Mouse (Mus musculus): ENCODE measurements around the gene Asic4. TPM values are rescaled to one million over a fixed set of nuclear protein-coding genes. Genes with fewer than 3 reads are reported as not detected.

Gene Asic4
- polyA plus RNA-seq, 1 experiment from 2014 or later = 0.47 TPM

DNA sequence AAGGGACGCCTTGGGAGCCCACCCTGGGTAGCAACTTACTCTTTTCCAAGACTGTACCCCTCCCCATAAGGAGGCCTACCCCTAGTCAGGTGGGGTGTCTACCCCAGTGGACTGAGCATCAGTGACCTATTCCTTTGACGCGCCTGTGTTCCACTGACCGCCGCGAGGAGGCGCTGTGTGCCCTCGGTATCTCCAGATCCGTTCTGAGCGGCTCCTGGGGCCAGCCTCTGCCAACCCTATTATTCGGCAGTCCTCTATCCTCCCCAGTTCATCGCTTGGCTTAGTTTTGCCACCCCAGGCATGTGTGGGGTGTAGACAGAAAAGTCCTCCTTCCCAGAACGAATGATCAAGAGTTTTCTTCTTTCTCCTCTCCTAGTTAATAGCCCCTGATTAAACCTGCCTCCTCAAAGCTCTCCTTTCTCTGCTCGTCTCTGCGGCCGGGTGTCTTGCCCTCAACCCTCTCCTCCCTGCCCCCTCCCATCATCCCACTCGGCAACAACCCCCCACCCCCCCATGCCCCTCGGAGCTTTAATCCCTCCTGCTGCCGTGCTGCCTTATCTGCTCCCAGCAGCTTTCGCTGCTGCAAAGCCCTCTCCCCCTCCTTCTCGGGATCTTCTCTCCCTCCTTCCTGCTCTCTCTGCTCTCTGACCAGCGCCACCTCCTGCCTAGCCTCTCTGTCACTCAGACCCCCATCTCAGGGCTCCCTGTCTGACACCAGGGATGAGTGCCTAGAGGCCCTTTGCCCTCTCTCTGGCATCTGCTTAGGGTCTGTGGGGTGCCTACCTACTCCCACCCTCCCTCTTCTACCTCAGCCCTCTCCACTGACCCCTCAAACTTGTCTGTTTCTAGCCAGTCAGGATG, 4.3 kb upstream of the Asic4 start:
- peak overlapping the region; percentile 8 for H3K4me3 ChIP-seq (ENCODE audit: low read depth, low read length)

DNA sequence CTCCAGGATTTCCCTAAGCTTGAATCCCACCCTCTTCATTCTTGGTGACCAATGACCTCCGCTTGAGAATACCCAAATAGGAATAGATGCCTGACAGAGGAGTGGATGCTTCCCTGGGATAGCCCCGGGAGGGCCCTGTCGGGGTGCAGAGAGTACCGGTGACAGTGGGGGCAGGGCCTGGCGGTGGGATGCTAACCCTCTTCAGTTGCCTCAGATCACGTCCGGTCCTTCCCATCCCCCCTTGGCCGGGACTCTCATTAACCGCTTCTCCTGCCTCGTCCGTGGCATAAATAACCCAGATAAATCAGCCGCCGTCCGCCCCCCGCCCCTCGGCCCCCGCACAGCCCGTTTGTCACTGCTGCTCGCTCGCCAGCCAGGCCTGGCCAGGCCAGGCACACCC, 3.6 kb upstream of the Asic4 start:
- 4% methylated on average over 20 of the region's 20 CpGs for WGBS
- Histone ChIP-seq H3K27me3 (replicated peaks; ENCODE audit: control insufficient read depth, insufficient read depth, low read length) (peaks cover 57% of the 10 kb centered on the region), H3K36me3 (ENCODE audit: control insufficient read depth, insufficient read depth, low read length) (no peaks in the 10 kb centered on the region), H3K27ac (ENCODE audit: low read depth) (0 out of 2 replicates have a peak overlapping the region, but pooled peaks have one; percentile 22), H3K9me3 (ENCODE audit: control insufficient read depth, low read length) (no peaks in the 10 kb centered on the region), H3K4me1 (replicated peaks; ENCODE audit: control insufficient read depth, insufficient read depth, low read length) (peaks cover 31% of the 10 kb centered on the region), H3K4me2 (ENCODE audit: low read length) (peak overlapping the region; percentile 49), H3K4me3 (ENCODE audit: low read depth, low read length) (no peak overlapping the region), H3K9ac (ENCODE audit: low read length) (no peak overlapping the region)
- DNase-seq (ENCODE audit: low spot score) (no peak), ATAC-seq (replicated peaks; ENCODE audit: low FRiP score, low TSS enrichment, low read depth) (no peak)

More for the DNA sequence above, 4.3 kb upstream of the Asic4 start:
- Histone ChIP-seq H3K27me3 (replicated peaks; ENCODE audit: control insufficient read depth, insufficient read depth, low read length) (peaks cover 50% of the 10 kb centered on the region), H3K4me1 (replicated peaks; ENCODE audit: control insufficient read depth, insufficient read depth, low read length) (peaks cover 28% of the 10 kb centered on the region), H3K36me3 (ENCODE audit: control insufficient read depth, insufficient read depth, low read length) (no peaks in the 10 kb centered on the region), H3K9me3 (ENCODE audit: control insufficient read depth, low read length) (no peaks in the 10 kb centered on the region), H3K9ac (ENCODE audit: low read length) (no peak overlapping the region), H3K4me2 (ENCODE audit: low read length) (peak overlapping the region; percentile 49), H3K27ac (ENCODE audit: low read depth) (0 out of 2 replicates have a peak overlapping the region, but pooled peaks have one; percentile 22)
- WGBS = 2% methylated on average over 22 of the region's 22 CpGs
- DNase-seq (ENCODE audit: low spot score) (peak; percentile 90), ATAC-seq (replicated peaks; ENCODE audit: low FRiP score, low TSS enrichment, low read depth) (peak; percentile 25; the same call in 1 of the 2 replicates)

DNA sequence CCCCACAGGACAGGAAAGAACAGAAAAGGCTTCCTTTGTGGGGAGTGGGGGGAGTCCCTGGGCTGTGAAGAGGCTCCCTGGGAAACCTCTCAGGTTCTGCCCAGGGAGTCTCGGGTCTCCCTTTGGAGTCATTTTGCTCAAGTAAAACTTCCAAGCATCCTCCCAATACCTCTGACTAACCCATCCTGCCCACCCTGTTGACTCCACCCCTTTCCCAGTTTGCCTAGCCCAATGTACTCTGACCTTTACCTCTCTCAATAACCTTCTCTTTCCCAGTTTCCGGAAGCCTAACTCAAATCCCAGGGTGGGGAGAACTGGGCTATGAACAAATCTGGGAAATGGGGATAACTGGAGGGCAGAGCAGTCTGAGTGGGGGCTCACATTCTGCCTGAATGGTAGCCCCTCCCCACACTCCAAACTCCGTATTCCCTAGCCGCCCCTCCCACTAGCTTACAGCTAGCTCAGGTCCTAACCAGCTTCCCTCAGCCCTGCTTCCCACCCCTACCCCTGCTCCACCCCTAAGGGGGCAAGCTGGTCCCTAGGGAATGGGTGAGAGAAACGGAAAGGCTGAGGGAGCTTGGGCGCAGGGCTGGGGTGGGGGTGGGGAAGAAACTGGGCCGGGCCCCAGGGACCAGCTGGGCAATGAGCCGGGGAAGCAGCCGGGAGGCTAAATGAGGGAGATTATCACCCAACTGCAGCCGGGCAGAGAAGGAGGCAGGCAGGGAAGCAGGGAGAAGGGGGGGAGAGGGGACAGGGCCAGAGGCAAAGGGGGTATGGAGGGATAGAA, 2.8 kb upstream of the Asic4 start:
- no peak; the same call in 1 of the 2 replicates for ATAC-seq (replicated peaks; ENCODE audit: low FRiP score, low TSS enrichment, low read depth)
- peaks cover 31% of the 10 kb centered on the region for H3K4me1 ChIP-seq (replicated peaks; ENCODE audit: control insufficient read depth, insufficient read depth, low read length)

DNA sequence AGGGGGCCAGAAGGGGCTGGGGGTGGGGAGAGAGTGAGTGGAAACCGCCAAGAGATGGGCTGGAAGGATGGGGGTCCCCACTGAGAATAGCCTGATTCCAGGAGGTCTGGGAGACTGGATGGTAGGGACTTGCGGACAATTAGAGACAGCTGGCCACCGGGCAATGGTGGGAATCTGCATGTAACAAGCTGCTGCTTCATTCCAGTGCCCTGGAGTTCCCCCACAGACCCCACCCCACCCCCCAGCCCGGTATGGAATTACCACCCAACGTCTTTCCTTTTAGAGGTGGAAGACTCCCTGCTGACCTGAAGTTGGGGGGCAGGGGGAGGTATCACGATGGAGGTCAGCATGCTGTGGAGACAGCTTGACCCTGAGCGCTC, 2.2 kb upstream of the Asic4 start:
- Histone ChIP-seq H3K9me3 (ENCODE audit: control insufficient read depth, low read length) (no peaks in the 10 kb centered on the region), H3K9ac (ENCODE audit: low read length) (no peak overlapping the region), H3K4me2 (ENCODE audit: low read length) (0 out of 2 replicates have a peak overlapping the region, but pooled peaks have one; percentile 29), H3K4me1 (replicated peaks; ENCODE audit: control insufficient read depth, insufficient read depth, low read length) (peaks cover 31% of the 10 kb centered on the region), H3K27ac (ENCODE audit: low read depth) (no peak overlapping the region), H3K27me3 (replicated peaks; ENCODE audit: control insufficient read depth, insufficient read depth, low read length) (peaks cover 71% of the 10 kb centered on the region), H3K36me3 (ENCODE audit: control insufficient read depth, insufficient read depth, low read length) (no peaks in the 10 kb centered on the region), H3K4me3 (ENCODE audit: low read depth, low read length) (no peak overlapping the region)
- no peak for ATAC-seq (replicated peaks; ENCODE audit: low FRiP score, low TSS enrichment, low read depth)
- DNase-seq (ENCODE audit: low spot score) = no peak
- 3% methylated on average over 6 of the region's 7 CpGs for WGBS

More for the DNA sequence above, 2.8 kb upstream of the Asic4 start:
- Histone ChIP-seq H3K4me2 (ENCODE audit: low read length) (peak overlapping the region; percentile 29), H3K4me3 (ENCODE audit: low read depth, low read length) (no peak overlapping the region), H3K27me3 (replicated peaks; ENCODE audit: control insufficient read depth, insufficient read depth, low read length) (peaks cover 65% of the 10 kb centered on the region), H3K9ac (ENCODE audit: low read length) (no peak overlapping the region), H3K36me3 (ENCODE audit: control insufficient read depth, insufficient read depth, low read length) (no peaks in the 10 kb centered on the region), H3K9me3 (ENCODE audit: control insufficient read depth, low read length) (no peaks in the 10 kb centered on the region), H3K27ac (ENCODE audit: low read depth) (no peak overlapping the region)
- no peak for DNase-seq (ENCODE audit: low spot score)
- WGBS = 6% methylated on average over 10 of the region's 10 CpGs

DNA sequence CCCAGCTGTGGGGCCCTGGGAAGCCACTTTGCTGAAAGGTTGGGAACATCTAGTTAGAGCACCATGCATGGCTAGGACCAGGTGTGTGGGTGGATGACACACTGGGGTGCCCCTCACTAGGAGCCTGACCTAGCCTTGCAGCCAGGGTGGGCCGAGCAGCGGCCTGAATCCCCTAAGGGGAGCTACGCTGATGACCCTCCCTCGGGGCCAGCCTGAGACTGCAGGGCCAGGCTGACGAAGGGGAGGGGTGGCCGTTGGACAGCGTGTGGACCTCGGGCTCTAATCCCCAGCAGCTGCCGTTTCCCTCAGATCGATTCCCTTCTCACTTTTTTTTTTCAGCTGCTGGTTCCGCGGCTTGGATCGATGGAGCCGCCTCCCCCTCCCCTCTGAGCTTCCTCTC, 1.3 kb upstream of the Asic4 start:
- no peaks in the 10 kb centered on the region for H3K36me3 ChIP-seq (ENCODE audit: control insufficient read depth, insufficient read depth, low read length)
- H3K9ac ChIP-seq (ENCODE audit: low read length) = no peak overlapping the region
- no peak overlapping the region; the same call in 1 of the 2 replicates for H3K4me2 ChIP-seq (ENCODE audit: low read length)
- no peak overlapping the region for H3K4me3 ChIP-seq (ENCODE audit: low read depth, low read length)
- 5% methylated on average over 13 of the region's 14 CpGs for WGBS
- H3K9me3 ChIP-seq (ENCODE audit: control insufficient read depth, low read length) = no peaks in the 10 kb centered on the region
- DNase-seq (ENCODE audit: low spot score) (no peak), ATAC-seq (replicated peaks; ENCODE audit: low FRiP score, low TSS enrichment, low read depth) (no peak)
- no peak overlapping the region for H3K27ac ChIP-seq (ENCODE audit: low read depth)
- peaks cover 72% of the 10 kb centered on the region for H3K27me3 ChIP-seq (replicated peaks; ENCODE audit: control insufficient read depth, insufficient read depth, low read length)
- H3K4me1 ChIP-seq (replicated peaks; ENCODE audit: control insufficient read depth, insufficient read depth, low read length) = peaks cover 31% of the 10 kb centered on the region

DNA sequence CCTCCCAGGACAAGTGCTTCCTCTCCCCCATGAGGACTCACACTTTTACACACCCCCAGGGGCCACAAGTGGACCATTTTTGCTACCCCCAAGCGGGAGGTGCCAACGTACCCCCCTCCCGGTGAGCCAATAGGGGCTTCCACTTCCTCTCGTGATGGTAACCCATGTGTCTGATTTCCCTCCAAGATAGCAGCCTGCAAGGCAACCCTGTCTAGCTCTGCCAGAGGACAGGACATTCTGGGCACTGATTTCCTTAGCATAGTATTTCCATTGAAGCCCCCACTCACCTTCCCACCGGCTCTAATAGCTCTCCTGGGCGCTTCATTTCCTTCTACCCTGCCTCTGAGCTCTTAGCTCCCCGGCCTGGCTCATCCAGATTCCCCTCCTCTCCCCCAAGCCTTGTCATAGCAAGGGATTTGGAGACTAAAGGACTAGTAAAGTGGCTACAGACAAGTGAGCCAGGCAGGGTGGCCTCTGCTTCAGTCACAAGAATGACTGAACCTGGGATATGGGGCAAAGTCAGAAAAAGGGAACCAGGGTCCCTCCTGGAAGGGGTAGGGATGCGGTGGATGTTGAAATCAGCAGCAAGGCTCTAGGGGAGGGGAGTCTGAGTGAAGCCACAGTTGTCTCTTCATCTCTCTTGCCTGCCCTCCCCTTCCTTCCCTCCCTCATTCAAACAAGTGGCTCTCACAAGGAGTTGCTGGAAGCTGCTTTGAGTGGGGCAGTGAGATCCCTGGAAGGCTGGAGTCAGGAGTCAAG, 680 bp upstream of the Asic4 start:
- H3K4me1 ChIP-seq (replicated peaks; ENCODE audit: control insufficient read depth, insufficient read depth, low read length) = peaks cover 31% of the 10 kb centered on the region
- H3K27me3 ChIP-seq (replicated peaks; ENCODE audit: control insufficient read depth, insufficient read depth, low read length) = peaks cover 75% of the 10 kb centered on the region
- H3K4me3 ChIP-seq (ENCODE audit: low read depth, low read length) = no peak overlapping the region
- DNase-seq (ENCODE audit: low spot score) (no peak), ATAC-seq (replicated peaks; ENCODE audit: low FRiP score, low TSS enrichment, low read depth) (no peak)
- no peaks in the 10 kb centered on the region for H3K9me3 ChIP-seq (ENCODE audit: control insufficient read depth, low read length)
- WGBS = 11% methylated on average over 8 of the region's 8 CpGs
- no peak overlapping the region for H3K9ac ChIP-seq (ENCODE audit: low read length)
- peak overlapping the region; percentile 45; the same call in 1 of the 2 replicates for H3K4me2 ChIP-seq (ENCODE audit: low read length)
- H3K27ac ChIP-seq (ENCODE audit: low read depth) = no peak overlapping the region
- no peaks in the 10 kb centered on the region for H3K36me3 ChIP-seq (ENCODE audit: control insufficient read depth, insufficient read depth, low read length)

DNA sequence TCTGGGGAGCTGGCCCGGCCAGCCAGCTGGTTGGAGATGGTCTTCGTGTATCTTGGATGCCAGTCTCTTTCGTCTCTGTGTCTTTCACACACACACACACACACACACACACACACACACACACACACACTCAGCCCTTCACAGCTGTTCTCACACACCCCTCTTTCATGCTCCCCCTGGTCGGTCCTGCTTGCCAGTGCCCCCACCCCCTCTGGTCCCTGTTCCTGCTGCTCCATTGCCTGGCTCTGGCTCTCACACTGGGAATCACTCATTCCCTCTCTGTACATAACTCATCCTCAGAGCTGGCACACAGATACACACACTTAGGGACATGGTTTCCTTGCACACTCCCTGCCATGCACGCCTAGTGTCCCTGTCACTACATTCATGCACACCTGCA, 1.7 kb downstream of the Asic4 start:
- ATAC-seq (replicated peaks; ENCODE audit: low FRiP score, low TSS enrichment, low read depth) = no peak
- 69% methylated on average over 5 of the region's 5 CpGs for WGBS
- H3K4me3 ChIP-seq (ENCODE audit: low read depth, low read length) = no peak overlapping the region
- H3K4me2 ChIP-seq (ENCODE audit: low read length) = no peak overlapping the region
- H3K36me3 ChIP-seq (ENCODE audit: control insufficient read depth, insufficient read depth, low read length) = no peaks in the 10 kb centered on the region
- peaks cover 17% of the 10 kb centered on the region for H3K4me1 ChIP-seq (replicated peaks; ENCODE audit: control insufficient read depth, insufficient read depth, low read length)
- H3K9ac ChIP-seq (ENCODE audit: low read length) = no peak overlapping the region
- no peak for DNase-seq (ENCODE audit: low spot score)
- H3K27ac ChIP-seq (ENCODE audit: low read depth) = no peak overlapping the region
- H3K27me3 ChIP-seq (replicated peaks; ENCODE audit: control insufficient read depth, insufficient read depth, low read length) = peaks cover 84% of the 10 kb centered on the region
- no peaks in the 10 kb centered on the region for H3K9me3 ChIP-seq (ENCODE audit: control insufficient read depth, low read length)

DNA sequence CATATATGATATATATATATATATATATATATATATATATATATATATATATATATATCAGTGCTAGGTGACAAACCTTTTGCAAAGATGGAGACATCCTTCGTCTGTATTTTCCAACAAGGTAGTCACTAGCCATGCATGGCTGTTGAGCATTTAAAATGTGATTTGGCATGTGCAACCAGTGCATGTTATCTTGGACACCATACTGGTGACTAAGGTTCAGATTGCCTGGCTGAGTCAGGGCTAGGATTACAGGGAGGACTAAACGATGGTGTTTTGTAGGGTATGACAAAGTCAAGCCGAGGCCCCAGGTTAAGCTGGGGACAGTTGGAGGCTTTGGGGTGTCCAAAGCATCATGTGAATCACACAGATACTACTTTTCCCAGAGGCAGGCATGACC, 5.2 kb downstream of the Asic4 start:
- 74% methylated on average over 3 of the region's 3 CpGs for WGBS
- H3K27me3 ChIP-seq (replicated peaks; ENCODE audit: control insufficient read depth, insufficient read depth, low read length) = peaks cover 52% of the 10 kb centered on the region
- peaks cover 20% of the 10 kb centered on the region for H3K4me1 ChIP-seq (replicated peaks; ENCODE audit: control insufficient read depth, insufficient read depth, low read length)
- no peak overlapping the region for H3K27ac ChIP-seq (ENCODE audit: low read depth)
- ATAC-seq (replicated peaks; ENCODE audit: low FRiP score, low TSS enrichment, low read depth) = no peak
- H3K9me3 ChIP-seq (ENCODE audit: control insufficient read depth, low read length) = no peaks in the 10 kb centered on the region
- no peak for DNase-seq (ENCODE audit: low spot score)
- no peak overlapping the region for H3K4me2 ChIP-seq (ENCODE audit: low read length)
- no peak overlapping the region for H3K4me3 ChIP-seq (ENCODE audit: low read depth, low read length)
- no peaks in the 10 kb centered on the region for H3K36me3 ChIP-seq (ENCODE audit: control insufficient read depth, insufficient read depth, low read length)
- no peak overlapping the region for H3K9ac ChIP-seq (ENCODE audit: low read length)
